Mouse (Mus musculus) spleen, postnatal 36 days (tissue): ENCODE results near the gene Vmn1r25.
"Not testable (repeated sequence)": the region's sequence is repeated elsewhere in the genome, so short reads cannot be mapped to it uniquely, and the experiment has no call there.

Experiments used
- DNase-seq, 2 experiments: peaks; one replicate each; pipeline ENCODE4 v3.0.0; 2022; ENCODE audit warnings: low spot score in 2 of 2, mixed read lengths in 1 of 2

Vmn1r25 gene

DNA sequence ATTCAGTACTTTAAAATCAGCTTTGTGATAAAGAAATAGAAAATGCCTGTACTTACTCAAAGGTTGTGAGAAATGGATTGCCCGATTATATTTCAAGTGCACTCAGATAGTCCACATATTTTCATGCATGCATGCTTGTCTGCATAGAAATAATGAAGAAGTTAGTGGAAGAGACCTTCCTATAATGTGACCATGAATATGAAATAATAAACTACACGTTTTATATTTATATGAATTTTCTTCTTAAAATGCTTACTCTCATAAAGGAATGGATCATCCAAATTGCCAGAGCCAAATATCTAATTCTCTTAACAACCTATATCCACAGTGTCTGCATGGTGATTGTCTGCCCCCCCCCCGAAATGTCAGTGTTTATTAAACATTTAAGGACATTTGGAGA is at the start of gene Vmn1r25:
Gene Vmn1r25 (minus strand): TSS at position 101 of the 400 bp plus-strand sequence.
- DNase-seq, result no peak

DNA sequence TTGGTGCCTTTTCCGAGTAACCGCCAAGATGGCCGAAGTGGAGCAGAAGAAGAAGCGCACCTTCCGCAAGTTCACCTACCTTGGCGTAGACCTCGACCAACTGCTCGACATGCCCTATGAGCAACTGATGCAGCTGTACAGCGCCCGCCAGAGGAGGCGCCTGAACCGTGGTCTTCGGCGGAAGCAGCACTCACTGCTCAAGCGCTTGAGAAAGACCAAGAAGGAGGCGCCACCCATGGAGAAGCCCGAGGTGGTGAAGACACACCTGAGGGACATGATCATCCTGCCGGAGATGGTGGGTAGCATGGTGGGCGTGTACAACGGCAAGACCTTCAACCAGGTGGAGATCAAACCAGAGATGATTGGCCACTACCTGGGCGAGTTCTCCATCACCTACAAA is 36.9 kb upstream of the Vmn1r25 start:
- DNase-seq, result not testable (repeated sequence)

GRCm38 (mm10) chr6:58015059-58015458 is 34.4 kb upstream of the Vmn1r25 start, which contains the start of gene Vmn1r26:
Vmn1r26 (minus strand) TSS chr6:58015159.
- DNase-seq, result no peak

GRCm38 (mm10) chr6:57961403-57961802 is 19.2 kb downstream of the Vmn1r25 start, which contains the start of gene Vmn1r24:
Vmn1r24 (minus strand) TSS chr6:57961503.
- DNase-seq, result not testable (repeated sequence)
